Mouse (Mus musculus) liver, adult 2 months (tissue): Measurements from ENCODE around the gene Kiss1. TPM values are rescaled to one million over a fixed set of nuclear protein-coding genes. Genes with fewer than 3 reads are reported as not detected.

Experiments
- DNase-seq: peaks from one replicate; pipeline ENCODE4 v3.0.0-alpha.2; 2011; ENCODE audit warnings: low read depth, low spot score; ENCODE audit errors: extremely low read depth
- H3K27ac ChIP-seq: fragments of 200-500 bp; replicated peaks from 2 replicates; pipeline ENCODE4 v1.5.1; 2012; ENCODE audit warnings: low read depth, mild to moderate bottlenecking, control low read depth, inconsistent platforms, low read length; ENCODE audit not compliant: insufficient read depth
- H3K27me3 ChIP-seq: fragments of 200-500 bp; 2 replicates; pipeline ENCODE4 v1.6.1; 2012; ENCODE audit warnings: mild to moderate bottlenecking, moderate library complexity, low read length, inconsistent platforms; ENCODE audit not compliant: control insufficient read depth, insufficient read depth
- H3K36me3 ChIP-seq: fragments of 200-500 bp; 2 replicates; pipeline ENCODE4 v1.6.1; 2012; ENCODE audit warnings: low read length, inconsistent platforms; ENCODE audit not compliant: control insufficient read depth, insufficient read depth
- H3K4me1 ChIP-seq: fragments of 200-500 bp; 2 replicates; pipeline ENCODE4 v1.6.1; 2011; ENCODE audit warnings: low read length; ENCODE audit not compliant: control insufficient read depth, insufficient read depth
- H3K4me3 ChIP-seq: fragments of 200-500 bp; 2 replicates; pipeline ENCODE4 v1.5.1; 2011; ENCODE audit warnings: low read depth, mild to moderate bottlenecking, control low read depth, low read length, moderate library complexity; ENCODE audit not compliant: insufficient read depth
- H3K79me2 ChIP-seq: fragments of 200-500 bp; 2 replicates; pipeline ENCODE4 v1.6.1; 2012; ENCODE audit warnings: inconsistent platforms, mild to moderate bottlenecking, low read length, moderate library complexity; ENCODE audit not compliant: control insufficient read depth, insufficient read depth
- H3K9ac ChIP-seq: fragments of 200-500 bp; 2 replicates; pipeline ENCODE4 v1.6.1; 2012; ENCODE audit warnings: low read depth, mild to moderate bottlenecking, control low read depth, inconsistent platforms, low read length
- CTCF ChIP-seq: fragments of 200-500 bp; IDR thresholded peaks from 2 replicates; pipeline ENCODE4 v1.5.1; 2011; ENCODE audit warnings: low read depth, low read length, control low read depth
- POLR2A ChIP-seq: fragments of 200-500 bp; IDR thresholded peaks from 2 replicates; pipeline ENCODE4 v1.6.1; 2011; ENCODE audit warnings: low read length, control low read depth; ENCODE audit not compliant: insufficient read depth; ENCODE audit errors: extremely low read depth
- WGBS: fragments of 180-500 bp; shearing (Covaris S2); methylation state at CpG from one replicate; pipeline ENCODE4 v1.1.7; 2018; 5-methylcytosine and 5-hydroxymethylcytosine counted together
- polyA plus RNA-seq: library from polyadenylated mRNA; depleted of rRNA; stranded (reverse); fragments of >200 nt; gene quantifications from 2 replicates; pipeline ENCODE4 v1.2.3, GENCODE M21; 2012
- total RNA-seq: library from RNA; depleted of rRNA; stranded (reverse); fragments of >200 nt; gene quantifications from 2 replicates; pipeline ENCODE4 v1.2.3, GENCODE M21; 2014

The Kiss1 gene
- total and polyA plus RNA-seq, 2 experiments, result not detected

DNA sequence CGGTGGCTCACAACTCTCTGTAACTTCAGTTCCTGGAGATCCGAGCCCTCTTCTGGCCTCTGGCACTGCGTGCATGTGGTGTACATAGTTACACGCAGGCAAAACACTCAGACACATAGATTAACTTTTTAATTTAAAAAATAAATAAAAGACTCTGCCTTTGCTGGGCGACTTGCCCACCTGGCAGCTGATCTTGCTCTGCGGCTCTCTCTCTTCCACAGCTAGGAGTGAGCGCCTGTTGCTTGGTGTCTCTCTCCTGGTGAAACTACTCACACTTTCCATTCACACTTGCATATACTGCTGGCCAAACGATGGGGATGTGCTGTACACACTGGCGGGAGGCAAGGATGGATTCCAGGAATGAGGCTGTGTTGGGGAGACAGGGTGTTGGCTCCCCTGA lies 24.9 kb downstream of the Kiss1 start:
- no peak for DNase-seq
- Histone ChIP-seq H3K27ac (no peak overlapping the region), H3K79me2 (no peaks in the 10 kb centered on the region), H3K27me3 (no peaks in the 10 kb centered on the region), H3K4me3 (no peak overlapping the region), H3K36me3 (no peaks in the 10 kb centered on the region), H3K4me1 (peaks cover 7% of the 10 kb centered on the region), H3K9ac (no peak overlapping the region)
- 91% methylated on average over 9 of the region's 9 CpGs for WGBS
- TF ChIP-seq POLR2A, result no peak
- TF ChIP-seq CTCF, result no peak

DNA sequence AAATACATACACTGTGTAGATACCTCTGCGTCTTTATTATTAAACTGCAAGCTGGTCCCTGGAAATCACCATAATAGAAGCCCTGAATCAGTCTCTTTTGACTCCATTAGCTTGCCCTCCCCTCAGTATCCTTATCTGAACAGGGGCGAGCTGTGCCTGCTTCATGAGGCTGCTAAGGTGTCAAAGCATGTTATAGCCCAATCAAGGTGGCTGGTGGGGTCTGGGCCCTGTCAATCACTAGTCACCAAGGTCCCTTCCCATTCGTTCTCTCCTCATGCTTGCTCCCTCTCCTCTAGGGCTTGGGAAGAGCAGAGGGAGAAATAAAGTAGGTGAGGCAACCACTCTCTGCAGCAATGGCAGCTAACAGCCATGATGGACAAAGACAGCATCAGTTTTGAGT lies 25.6 kb downstream of the Kiss1 start:
- Histone ChIP-seq H3K4me1 (peaks cover 7% of the 10 kb centered on the region), H3K27me3 (no peaks in the 10 kb centered on the region), H3K9ac (peak overlapping the region; percentile 38), H3K79me2 (no peaks in the 10 kb centered on the region), H3K4me3 (no peak overlapping the region), H3K27ac (peak overlapping the region; percentile 74), H3K36me3 (no peaks in the 10 kb centered on the region)
- no peak for DNase-seq
- TF ChIP-seq CTCF, result no peak
- TF ChIP-seq POLR2A, result no peak
- 80% methylated on average over 3 of the region's 3 CpGs for WGBS

DNA sequence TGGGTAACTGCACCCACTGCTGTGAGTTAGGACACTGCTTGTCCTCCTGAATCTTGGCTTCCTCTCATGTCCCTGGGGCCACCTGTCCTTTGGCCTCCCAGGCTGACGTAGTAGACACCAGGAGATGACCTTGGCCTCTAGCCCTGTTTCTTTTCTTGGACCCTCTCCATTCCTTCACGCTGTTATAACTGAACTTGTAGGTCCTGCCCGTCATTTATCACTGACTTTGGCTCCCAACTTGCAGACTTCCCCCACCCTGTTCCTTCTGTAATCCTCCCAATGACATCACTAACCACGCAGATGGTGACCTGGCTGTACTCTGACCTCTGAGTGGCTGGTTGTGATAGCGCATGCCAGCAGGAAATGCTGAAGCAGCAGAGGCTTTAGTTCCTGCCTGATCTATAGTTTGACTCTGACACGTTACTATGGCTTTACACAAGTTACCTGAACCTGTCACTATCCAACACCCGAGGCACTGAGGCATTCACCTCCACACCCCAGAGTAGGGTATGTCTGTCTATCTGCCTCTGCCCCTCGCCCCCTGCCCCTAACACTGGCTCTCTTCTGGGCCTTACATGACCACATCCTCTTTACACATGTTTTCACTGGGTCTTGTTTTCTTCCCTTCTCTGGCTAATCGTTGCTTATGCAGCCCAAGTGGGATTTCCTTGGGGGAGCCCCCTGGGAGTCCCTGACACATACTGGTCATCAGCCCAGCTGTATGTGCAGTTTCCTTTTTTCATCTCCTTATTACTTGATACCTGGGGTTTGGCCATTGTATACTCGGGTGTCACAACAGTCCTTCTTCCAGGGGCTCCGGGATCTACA lies 26.2 kb downstream of the Kiss1 start:
- Histone ChIP-seq H3K27ac (peak overlapping the region; percentile 74), H3K4me3 (no peak overlapping the region), H3K36me3 (no peaks in the 10 kb centered on the region), H3K4me1 (peaks cover 7% of the 10 kb centered on the region), H3K79me2 (no peaks in the 10 kb centered on the region), H3K9ac (peak overlapping the region; percentile 35; the same call in 1 of the 2 replicates), H3K27me3 (no peaks in the 10 kb centered on the region)
- TF ChIP-seq POLR2A (no peak), CTCF (no peak)
- peak; percentile 99 for DNase-seq
- 29% methylated on average over 11 of the region's 11 CpGs for WGBS

DNA sequence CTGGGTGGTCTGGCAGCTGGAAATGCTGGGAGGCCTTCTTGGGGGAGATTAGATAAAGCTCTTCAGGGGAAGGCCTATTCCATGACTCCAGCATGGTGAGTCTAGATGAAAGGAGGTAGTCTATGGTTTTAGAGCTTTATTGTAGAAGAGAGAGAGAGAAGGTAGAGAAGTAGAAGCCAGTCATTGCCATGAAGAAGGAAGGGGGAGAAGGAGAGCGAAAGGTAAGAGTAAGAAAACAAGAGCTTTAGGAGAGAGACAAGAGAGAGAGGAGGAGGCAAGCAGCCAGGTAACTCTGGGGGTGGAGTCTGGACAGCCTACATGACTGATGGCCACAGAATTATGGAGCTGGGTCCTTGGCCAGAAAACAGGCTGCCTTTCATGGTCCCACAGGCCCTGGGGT lies 28.5 kb downstream of the Kiss1 start, which contains the start of gene Ren1:
Gene Ren1 (plus strand): TSS at position 301 of the 400 bp plus-strand sequence.
- 90% methylated on average over 1 of the region's 1 CpGs for WGBS

DNA sequence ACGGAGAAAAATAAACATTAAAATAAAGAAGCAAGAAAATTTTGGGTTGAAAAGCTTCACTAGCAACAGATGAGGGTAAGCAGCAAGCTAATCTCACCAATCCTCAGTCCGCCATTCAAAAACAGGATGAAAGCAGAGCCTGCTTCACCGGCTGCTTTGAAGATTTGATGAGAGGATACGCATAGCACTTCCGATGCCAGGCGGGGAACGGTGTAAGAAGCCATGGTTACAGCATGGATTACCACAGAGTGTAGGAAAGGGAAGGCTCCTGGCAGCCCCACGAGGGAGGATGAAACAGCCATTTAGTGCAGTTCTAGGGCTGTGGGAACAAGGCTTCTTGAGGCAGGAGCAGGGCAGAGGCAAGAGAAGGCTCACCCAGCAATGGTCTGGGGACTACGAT lies 30.1 kb downstream of the Kiss1 start:
- no peak for DNase-seq
- WGBS, result 72% methylated on average over 9 of the region's 9 CpGs
- H3K9ac ChIP-seq, result no peak overlapping the region
- H3K27ac ChIP-seq, result no peak overlapping the region
- H3K4me3 ChIP-seq, result no peak overlapping the region
- H3K79me2 ChIP-seq, result no peaks in the 10 kb centered on the region
- no peak for TF ChIP-seq POLR2A
- no peak for TF ChIP-seq CTCF
- peaks cover 7% of the 10 kb centered on the region for H3K4me1 ChIP-seq
- H3K36me3 ChIP-seq, result no peaks in the 10 kb centered on the region
- H3K27me3 ChIP-seq, result no peaks in the 10 kb centered on the region

More for the DNA sequence above, 28.5 kb downstream of the Kiss1 start, which contains the start of gene Ren1:
- Histone ChIP-seq H3K79me2 (no peaks in the 10 kb centered on the region), H3K9ac (no peak within 1 kb of the TSS), H3K36me3 (no peaks in the 10 kb centered on the region), H3K4me3 (no peak within 1 kb of the TSS), H3K27me3 (no peaks in the 10 kb centered on the region), H3K27ac (no peak within 1 kb of the TSS), H3K4me1 (peaks cover 7% of the 10 kb centered on the region)
- TF ChIP-seq CTCF, result no peak
- no peak for TF ChIP-seq POLR2A
- DNase-seq, result no peak

DNA sequence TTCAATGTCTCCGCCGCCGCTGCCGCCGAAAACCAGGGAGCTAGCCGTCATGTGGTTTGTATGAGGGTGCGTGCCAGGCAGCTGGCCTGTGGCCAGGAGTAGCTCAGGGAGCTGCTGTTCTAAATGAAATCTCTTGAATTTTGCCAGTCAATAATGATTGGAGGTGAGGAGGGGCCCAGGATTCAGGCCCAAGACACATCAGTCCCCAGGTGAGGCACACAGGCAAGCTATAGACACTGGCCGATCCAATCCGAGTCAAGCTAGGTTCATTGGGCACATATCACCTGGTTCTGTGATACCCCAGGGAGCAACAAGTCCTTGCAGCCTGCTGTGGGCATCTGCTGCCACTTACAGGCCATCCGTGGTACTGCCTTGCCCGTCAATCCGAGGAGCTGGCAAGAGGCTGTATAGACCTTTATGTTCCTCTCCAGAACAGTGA lies 31.7 kb downstream of the Kiss1 start:
- Histone ChIP-seq H3K79me2 (no peaks in the 10 kb centered on the region), H3K9ac (no peak overlapping the region; the same call in 1 of the 2 replicates), H3K36me3 (no peaks in the 10 kb centered on the region), H3K27ac (no peak overlapping the region), H3K4me1 (no peaks in the 10 kb centered on the region; the same call in 1 of the 2 replicates), H3K4me3 (no peak overlapping the region), H3K27me3 (no peaks in the 10 kb centered on the region)
- DNase-seq, result peak; percentile 80
- WGBS, result 19% methylated on average over 12 of the region's 12 CpGs
- TF ChIP-seq CTCF (peak; percentile 99), POLR2A (no peak)
